Mouse (Mus musculus) right cerebral cortex, postnatal 25 days (tissue): ENCODE measurements around the gene Svep1.

Source experiments
- DNase-seq: peaks from one replicate; pipeline ENCODE4 v3.0.0; 2022

Svep1 gene

GRCm38 (mm10) chr4:58206115-58206945, at the start of gene Svep1:
TSS of gene Svep1 (minus strand) at chr4:58206859.
- peak; percentile 18 for DNase-seq

GRCm38 (mm10) chr4:58253410-58253809, 46.8 kb upstream of the Svep1 start:
- no peak for DNase-seq

GRCm38 (mm10) chr4:58252381-58252780, 45.7 kb upstream of the Svep1 start:
- no peak for DNase-seq

GRCm38 (mm10) chr4:58245544-58245943, 38.9 kb upstream of the Svep1 start:
- no peak for DNase-seq

- no peak for DNase-seq
These were observed 33.8 kb upstream of the Svep1 start for GRCm38 (mm10) chr4:58240416-58240815.

GRCm38 (mm10) chr4:58235828-58236227, 29.2 kb upstream of the Svep1 start:
- no peak for DNase-seq

- no peak for DNase-seq
These were observed 16.8 kb upstream of the Svep1 start for GRCm38 (mm10) chr4:58223499-58223898.

GRCm38 (mm10) chr4:58211374-58211773, 4.7 kb upstream of the Svep1 start:
- DNase-seq = no peak

GRCm38 (mm10) chr4:58210557-58211090, 4.0 kb upstream of the Svep1 start:
- DNase-seq = no peak

- no peak for DNase-seq
These were observed 927 bp downstream of the Svep1 start for GRCm38 (mm10) chr4:58205750-58206114.

GRCm38 (mm10) chr4:58201703-58202102, 5.0 kb downstream of the Svep1 start:
- no peak for DNase-seq

- DNase-seq = no peak
These were observed 5.8 kb downstream of the Svep1 start for GRCm38 (mm10) chr4:58200826-58201225.

GRCm38 (mm10) chr4:58197230-58197629, 9.4 kb downstream of the Svep1 start:
- DNase-seq = no peak

GRCm38 (mm10) chr4:58196795-58197194, 9.9 kb downstream of the Svep1 start:
- no peak for DNase-seq

- DNase-seq = no peak
These were observed 10.7 kb downstream of the Svep1 start for GRCm38 (mm10) chr4:58195936-58196335.

GRCm38 (mm10) chr4:58189281-58189680, 17.4 kb downstream of the Svep1 start:
- DNase-seq = no peak

- DNase-seq = no peak
These were observed 21.3 kb downstream of the Svep1 start for GRCm38 (mm10) chr4:58185401-58185800.

- DNase-seq = no peak
These were observed 21.8 kb downstream of the Svep1 start for GRCm38 (mm10) chr4:58184681-58185341.

- DNase-seq = no peak
These were observed 22.8 kb downstream of the Svep1 start for GRCm38 (mm10) chr4:58183897-58184296.

- no peak for DNase-seq
These were observed 28.2 kb downstream of the Svep1 start for GRCm38 (mm10) chr4:58178489-58178888.

GRCm38 (mm10) chr4:58177256-58177655, 29.4 kb downstream of the Svep1 start:
- no peak for DNase-seq

GRCm38 (mm10) chr4:58174435-58174987, 32.1 kb downstream of the Svep1 start:
- no peak for DNase-seq

GRCm38 (mm10) chr4:58173401-58173800, 33.3 kb downstream of the Svep1 start:
- DNase-seq = no peak

- DNase-seq = no peak
These were observed 36.2 kb downstream of the Svep1 start for GRCm38 (mm10) chr4:58170430-58170829.
